Mouse (Mus musculus) embryo, embryonic 11.5 days (tissue): Measurements from ENCODE around the gene Snx11.
"Not testable (repeated sequence)": the region's sequence is repeated elsewhere in the genome, so short reads cannot be mapped to it uniquely, and the experiment has no call there.

Experiments used
- DNase-seq: peaks from one replicate; pipeline ENCODE4 v3.0.0-alpha.2; 2012; ENCODE audit warnings: low read depth, low spot score

Gene Snx11

GRCm38 (mm10) chr11:96796081-96796480 lies 18.7 kb upstream of the Snx11 start:
- DNase-seq: no peak

GRCm38 (mm10) chr11:96795491-96795890 lies 18.1 kb upstream of the Snx11 start:
- DNase-seq: no peak

- DNase-seq: no peak
Observed at GRCm38 (mm10) chr11:96790681-96791080, 13.3 kb upstream of the Snx11 start.

GRCm38 (mm10) chr11:96789990-96790389 lies 12.6 kb upstream of the Snx11 start:
- no peak for DNase-seq

GRCm38 (mm10) chr11:96788871-96789795 lies 11.8 kb upstream of the Snx11 start, which contains the start of gene Cbx1:
Gene Cbx1, plus strand, starts transcription at chr11:96789127.
- peak; percentile 89 for DNase-seq

- no peak for DNase-seq
Observed at GRCm38 (mm10) chr11:96786731-96787450, 9.5 kb upstream of the Snx11 start.

- DNase-seq: peak; percentile 54
Observed at GRCm38 (mm10) chr11:96784847-96785246, 7.5 kb upstream of the Snx11 start.

GRCm38 (mm10) chr11:96781425-96781824 lies 4.1 kb upstream of the Snx11 start:
- DNase-seq: no peak

GRCm38 (mm10) chr11:96780306-96780705 lies 2.9 kb upstream of the Snx11 start:
- DNase-seq: no peak

GRCm38 (mm10) chr11:96778061-96778627 lies 785 bp upstream of the Snx11 start:
- DNase-seq: not testable (repeated sequence)

GRCm38 (mm10) chr11:96776068-96776467 lies 1.3 kb downstream of the Snx11 start:
- no peak for DNase-seq

GRCm38 (mm10) chr11:96775665-96776064 lies 1.7 kb downstream of the Snx11 start:
- no peak for DNase-seq

- no peak for DNase-seq
Observed at GRCm38 (mm10) chr11:96775063-96775462, 2.3 kb downstream of the Snx11 start.

GRCm38 (mm10) chr11:96774536-96774935 lies 2.8 kb downstream of the Snx11 start:
- DNase-seq: no peak

GRCm38 (mm10) chr11:96772413-96772812 lies 4.9 kb downstream of the Snx11 start:
- no peak for DNase-seq

- no peak for DNase-seq
Observed at GRCm38 (mm10) chr11:96771274-96771975, 5.9 kb downstream of the Snx11 start.

- DNase-seq: no peak
Observed at GRCm38 (mm10) chr11:96768240-96768639, 9.1 kb downstream of the Snx11 start.

GRCm38 (mm10) chr11:96767096-96767495 lies 10.3 kb downstream of the Snx11 start:
- DNase-seq: no peak

- no peak for DNase-seq
Observed at GRCm38 (mm10) chr11:96766555-96766954, 10.8 kb downstream of the Snx11 start.

GRCm38 (mm10) chr11:96765645-96766044 lies 11.7 kb downstream of the Snx11 start:
- DNase-seq: no peak

- no peak for DNase-seq
Observed at GRCm38 (mm10) chr11:96764511-96765350, 12.6 kb downstream of the Snx11 start.
